In the genomic region with DNA sequence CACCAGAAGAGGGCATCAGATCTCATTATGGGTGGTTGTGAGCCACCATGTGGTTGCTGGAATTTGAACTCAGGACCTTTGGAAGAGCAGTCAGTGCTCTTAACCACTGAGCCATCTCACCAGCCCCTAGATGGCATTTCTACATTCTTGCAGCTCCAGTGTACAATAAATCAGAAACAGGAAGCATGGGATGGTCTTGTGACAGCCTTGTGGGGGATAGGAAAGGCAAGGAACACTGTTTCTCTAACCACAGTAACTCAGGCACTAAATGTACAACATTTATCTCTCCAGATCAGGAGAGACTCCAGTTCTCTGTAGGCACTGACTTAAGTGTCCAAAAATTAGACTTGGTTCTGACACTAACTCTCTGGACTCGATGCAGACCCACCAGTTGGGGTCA, we compare ENCODE assay signal across 8 mouse cellular contexts. TPM values are rescaled to one million over a fixed set of nuclear protein-coding genes. Genes with fewer than 3 reads are reported as not detected.
"Had no signal": no experiment of that assay in that cellular context is flagged by ENCODE, and none has a peak within 500 bp of the region (broad histone marks: within the 10 kb centered on the region; RNA-seq: fewer than 3 reads in every experiment).

No protein-coding gene starts in this region.

RNA-seq across cellular contexts. Expression of gene Oscar, which starts 18.2 kb away (rescaled TPM):
- total RNA-seq: gastrocnemius, adult 18-20 months; gastrocnemius, adult 8-10 months; gastrocnemius, postnatal 36 days; heart, adult 18-20 months; liver, adult 2 months had no signal
- polyA plus RNA-seq: heart, embryonic 16.5 days; intestine, embryonic 16.5 days; kidney, embryonic 15.5 days; liver, adult 2 months had no signal
